Mouse (Mus musculus) left cerebral cortex, postnatal 25 days (tissue): ENCODE measurements around the gene Hoxb5. TPM values are rescaled to one million over a fixed set of nuclear protein-coding genes. Genes with fewer than 3 reads are reported as not detected.

Experiments
- DNase-seq, 2 experiments: peaks; one replicate each; pipeline ENCODE4 v3.0.0; 2022; ENCODE audit warnings: low spot score in 2 of 2, mixed read lengths in 1 of 2
- intact Hi-C: fragments of 180-260 bp; cut with DNase I; formaldehyde crosslinking; loops from one replicate; pipeline ENCODE4 v1.15.1; 2025
- total RNA-seq, 2 experiments: library from RNA; stranded (reverse); gene quantifications; 2 replicates each; pipeline ENCODE4 v1.2.3; 2021

Gene Hoxb5
- total RNA-seq, 2 experiments from 2014 or later = not detected

- no peak for DNase-seq
- intact Hi-C loops = no loop called here
Measured at GRCm38 (mm10) chr11:96345220-96345892, 42.2 kb downstream of the Hoxb5 start.

- DNase-seq = no peak
- intact Hi-C loops = no loop called here
Measured at GRCm38 (mm10) chr11:96345893-96346806, 43.0 kb downstream of the Hoxb5 start.

- DNase-seq = no peak
- intact Hi-C loops = no loop called here
Measured at GRCm38 (mm10) chr11:96346916-96347520, 43.9 kb downstream of the Hoxb5 start.

- DNase-seq = no peak
- intact Hi-C loops = no loop called here
Measured at GRCm38 (mm10) chr11:96347717-96348116, 44.6 kb downstream of the Hoxb5 start.

- DNase-seq = no peak
- intact Hi-C loops = no loop called here
Measured at GRCm38 (mm10) chr11:96348141-96348928, 45.2 kb downstream of the Hoxb5 start.

GRCm38 (mm10) chr11:96348988-96349387 lies 45.9 kb downstream of the Hoxb5 start:
- intact Hi-C loops = no loop called here
- no peak for DNase-seq

- no peak for DNase-seq
- intact Hi-C loops = loop anchor here (5.0 kb wide), 3 partner anchors 82 to 342 kb away; partner anchors contain the start of gene Igf2bp1
Measured at GRCm38 (mm10) chr11:96349491-96350340, 46.6 kb downstream of the Hoxb5 start.

GRCm38 (mm10) chr11:96350341-96350624 lies 47.1 kb downstream of the Hoxb5 start, which contains the start of gene Hoxb2:
Gene Hoxb2 (plus strand): TSS chr11:96350525.
- DNase-seq = no peak
- intact Hi-C loops = loop anchor here (5.0 kb wide), 3 partner anchors 83 to 343 kb away; partner anchors contain the start of gene Igf2bp1

GRCm38 (mm10) chr11:96350791-96351190 lies 47.7 kb downstream of the Hoxb5 start:
- intact Hi-C loops = loop anchor here (5.0 kb wide), 3 partner anchors 83 to 343 kb away; partner anchors contain the start of gene Igf2bp1
- no peak for DNase-seq

- no peak for DNase-seq
- intact Hi-C loops = loop anchor here (5.0 kb wide), 3 partner anchors 84 to 344 kb away; partner anchors contain the start of gene Igf2bp1
Measured at GRCm38 (mm10) chr11:96351312-96351711, 48.2 kb downstream of the Hoxb5 start.

- intact Hi-C loops = loop anchor here (5.0 kb wide), 3 partner anchors 85 to 345 kb away; partner anchors contain the start of gene Igf2bp1
- no peak for DNase-seq
Measured at GRCm38 (mm10) chr11:96351831-96352230, 48.7 kb downstream of the Hoxb5 start.

GRCm38 (mm10) chr11:96352691-96353521 lies 49.8 kb downstream of the Hoxb5 start:
- DNase-seq = peak in 1 of 2 experiments; percentile 18
- intact Hi-C loops = loop anchor here (5.0 kb wide), 3 partner anchors 86 to 346 kb away; partner anchors contain the start of gene Igf2bp1

- intact Hi-C loops = loop anchor here (5.0 kb wide), 3 partner anchors 86 to 346 kb away; partner anchors contain the start of gene Igf2bp1
- peak in 1 of 2 experiments; percentile 14 for DNase-seq
Measured at GRCm38 (mm10) chr11:96353522-96353841, 50.3 kb downstream of the Hoxb5 start.

- no peak for DNase-seq
- intact Hi-C loops = loop anchor here (5.0 kb wide), 3 partner anchors 87 to 347 kb away; partner anchors contain the start of gene Igf2bp1
Measured at GRCm38 (mm10) chr11:96353939-96354338, 50.8 kb downstream of the Hoxb5 start.

- DNase-seq = no peak
- intact Hi-C loops = loop anchor here (5.0 kb wide), 3 partner anchors 87 to 347 kb away; partner anchors contain the start of gene Igf2bp1
Measured at GRCm38 (mm10) chr11:96354376-96354775, 51.2 kb downstream of the Hoxb5 start.

GRCm38 (mm10) chr11:96354801-96355311 lies 51.7 kb downstream of the Hoxb5 start:
- intact Hi-C loops = loop anchor here (5.0 kb wide), 3 partner anchors 88 to 348 kb away; partner anchors contain the start of gene Igf2bp1
- DNase-seq = no peak
